Mouse (Mus musculus) urinary bladder, postnatal 36 days (tissue): ENCODE measurements around the gene Ppp1r3c.
"Not testable (repeated sequence)": the region's sequence is repeated elsewhere in the genome, so short reads cannot be mapped to it uniquely, and the experiment has no call there.

Experiments
- DNase-seq, 2 experiments: peaks; one replicate each; pipeline ENCODE4 v3.0.0; 2022; ENCODE audit warnings: low spot score in 2 of 2, mixed read lengths in 1 of 2

Ppp1r3c gene

GRCm38 (mm10) chr19:36736537-36736936 is at the start of gene Ppp1r3c:
TSS of gene Ppp1r3c (minus strand) at chr19:36736653.
- peak; percentile 80 to 92 for DNase-seq

- DNase-seq = no peak
These were observed 46.7 kb upstream of the Ppp1r3c start for GRCm38 (mm10) chr19:36783179-36783578.

GRCm38 (mm10) chr19:36782591-36782990 is 46.1 kb upstream of the Ppp1r3c start:
- no peak for DNase-seq

- no peak for DNase-seq
These were observed 45.5 kb upstream of the Ppp1r3c start for GRCm38 (mm10) chr19:36781996-36782395.

- no peak for DNase-seq
These were observed 43.9 kb upstream of the Ppp1r3c start for GRCm38 (mm10) chr19:36780375-36780774.

- DNase-seq = no peak
These were observed 43.3 kb upstream of the Ppp1r3c start for GRCm38 (mm10) chr19:36779765-36780164.

- DNase-seq = peak in 1 of 2 experiments; percentile 16
These were observed 39.1 kb upstream of the Ppp1r3c start for GRCm38 (mm10) chr19:36775531-36775930.

GRCm38 (mm10) chr19:36773716-36774459 is 37.4 kb upstream of the Ppp1r3c start:
- DNase-seq = no peak

GRCm38 (mm10) chr19:36768084-36768483 is 31.6 kb upstream of the Ppp1r3c start:
- DNase-seq = no peak

- no peak for DNase-seq
These were observed 28.0 kb upstream of the Ppp1r3c start for GRCm38 (mm10) chr19:36764451-36764850.

- no peak for DNase-seq
These were observed 12.5 kb upstream of the Ppp1r3c start for GRCm38 (mm10) chr19:36748996-36749395.

- DNase-seq = no peak
These were observed 5.9 kb upstream of the Ppp1r3c start for GRCm38 (mm10) chr19:36742331-36742730.

GRCm38 (mm10) chr19:36739566-36740211 is 3.2 kb upstream of the Ppp1r3c start:
- DNase-seq = no peak

- DNase-seq = no peak
These were observed 1.6 kb upstream of the Ppp1r3c start for GRCm38 (mm10) chr19:36738009-36738408.

GRCm38 (mm10) chr19:36737087-36737486 is 634 bp upstream of the Ppp1r3c start:
- DNase-seq = no peak

- no peak for DNase-seq
These were observed 2.0 kb downstream of the Ppp1r3c start for GRCm38 (mm10) chr19:36734308-36735038.

GRCm38 (mm10) chr19:36733191-36733943 is 3.1 kb downstream of the Ppp1r3c start:
- no peak for DNase-seq

- DNase-seq = no peak
These were observed 5.1 kb downstream of the Ppp1r3c start for GRCm38 (mm10) chr19:36731310-36731709.

GRCm38 (mm10) chr19:36730414-36730813 is 6.0 kb downstream of the Ppp1r3c start:
- not testable (repeated sequence) for DNase-seq

- no peak for DNase-seq
These were observed 7.6 kb downstream of the Ppp1r3c start for GRCm38 (mm10) chr19:36728741-36729460.

GRCm38 (mm10) chr19:36724970-36725369 is 11.5 kb downstream of the Ppp1r3c start:
- no peak for DNase-seq
